Mouse (Mus musculus) thymus, adult 18-20 months (tissue): ENCODE data around the gene E2f7.

Experiments
- DNase-seq, 2 experiments: peaks; one replicate each; pipeline ENCODE4 v3.0.0; 2022; ENCODE audit warnings: mixed read lengths in 2 of 2

Gene E2f7

GRCm38 (mm10) chr10:110781772-110782171, 36.5 kb downstream of the E2f7 start:
- DNase-seq, result no peak

- DNase-seq, result no peak
These were observed 37.4 kb downstream of the E2f7 start for GRCm38 (mm10) chr10:110782655-110783054.

GRCm38 (mm10) chr10:110788049-110788752, 43.0 kb downstream of the E2f7 start:
- no peak for DNase-seq

GRCm38 (mm10) chr10:110789683-110790082, 44.4 kb downstream of the E2f7 start:
- no peak for DNase-seq

DNA sequence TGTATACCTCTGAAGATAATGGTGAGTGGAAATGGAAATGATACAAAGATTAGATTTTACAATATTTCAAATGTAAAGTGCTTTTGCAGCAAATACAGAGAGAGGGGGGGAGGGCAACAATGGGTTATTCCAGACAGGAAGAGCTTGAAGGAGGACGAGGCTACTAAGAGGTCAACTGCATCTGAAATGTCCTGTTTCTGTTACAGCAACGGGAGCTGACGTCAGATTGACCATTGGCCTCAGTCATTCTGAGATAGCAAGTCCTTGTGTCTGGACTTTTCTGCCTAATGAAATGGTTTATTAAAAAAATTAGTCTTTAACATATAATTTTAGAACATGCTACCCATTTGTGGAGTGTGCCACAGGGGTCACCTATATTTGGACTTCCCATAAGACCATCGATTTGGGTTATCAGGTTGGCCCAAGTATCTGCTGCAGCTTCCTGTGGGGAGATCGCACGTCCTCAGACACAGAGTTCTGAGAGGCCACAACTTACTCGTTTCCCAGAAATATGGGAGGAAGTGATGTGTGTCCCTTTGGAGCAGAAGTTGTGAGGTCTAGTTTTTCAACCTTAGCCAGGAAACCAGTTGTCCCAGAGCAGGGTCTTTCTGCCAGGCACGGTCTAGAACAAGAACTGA, 48.0 kb downstream of the E2f7 start:
- DNase-seq, result no peak

DNA sequence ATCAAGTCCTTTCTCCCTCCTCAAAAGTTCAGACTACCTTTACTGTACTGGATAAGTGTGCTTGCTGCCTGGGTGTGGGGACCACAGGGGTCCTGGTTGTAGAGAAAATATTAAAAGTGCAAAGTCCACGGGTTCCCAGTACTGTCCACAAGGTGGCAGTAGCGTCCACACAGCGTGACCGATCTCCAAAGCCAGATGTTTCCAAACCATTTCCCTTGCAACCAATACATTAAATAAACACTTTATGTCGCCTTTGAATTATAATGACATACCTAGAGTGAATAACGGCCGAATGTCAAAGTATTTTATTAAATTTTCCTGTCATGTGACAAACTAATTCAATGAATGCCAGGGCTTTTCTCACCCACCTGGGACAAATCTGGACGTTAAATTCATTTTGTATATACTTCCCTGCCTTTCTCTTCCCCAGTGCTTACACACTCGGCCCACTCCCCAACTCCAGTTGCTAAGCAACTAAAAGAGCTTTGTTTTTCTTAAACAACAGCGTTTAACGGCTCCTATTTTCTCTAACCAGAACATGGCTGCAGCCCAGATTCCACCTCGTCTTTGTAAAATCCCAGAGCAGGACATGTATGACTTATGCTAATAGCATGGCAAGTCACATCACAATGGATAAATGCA, 49.4 kb downstream of the E2f7 start:
- no peak for DNase-seq

DNA sequence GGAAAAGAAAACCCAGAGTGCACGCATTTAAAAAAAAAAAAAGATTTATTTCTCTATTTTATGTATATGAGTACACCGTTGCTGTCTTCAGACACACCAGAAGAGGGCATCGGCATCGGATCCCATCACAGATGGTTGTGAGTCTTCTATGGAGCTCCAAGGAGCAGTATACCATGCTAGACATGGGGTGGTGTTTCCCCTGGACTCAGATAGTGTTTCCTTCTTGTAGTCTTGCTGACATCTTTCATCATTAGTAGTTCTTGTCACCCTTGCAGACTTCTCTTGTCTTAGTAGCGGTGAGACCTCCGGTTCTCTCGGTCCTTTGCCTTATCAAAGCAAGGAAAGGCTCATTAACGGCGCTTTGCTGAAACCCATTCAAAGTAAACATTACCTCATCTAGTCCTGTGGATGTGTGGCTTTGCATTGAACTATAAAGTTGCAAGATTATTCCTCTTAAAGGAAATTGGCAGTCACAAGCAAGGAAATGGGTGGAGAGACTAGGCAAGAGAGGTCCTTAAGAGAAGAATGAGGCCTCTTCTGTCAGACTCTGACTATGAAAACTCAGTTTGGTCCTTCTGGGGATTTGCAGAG, 50.1 kb downstream of the E2f7 start:
- no peak for DNase-seq

DNA sequence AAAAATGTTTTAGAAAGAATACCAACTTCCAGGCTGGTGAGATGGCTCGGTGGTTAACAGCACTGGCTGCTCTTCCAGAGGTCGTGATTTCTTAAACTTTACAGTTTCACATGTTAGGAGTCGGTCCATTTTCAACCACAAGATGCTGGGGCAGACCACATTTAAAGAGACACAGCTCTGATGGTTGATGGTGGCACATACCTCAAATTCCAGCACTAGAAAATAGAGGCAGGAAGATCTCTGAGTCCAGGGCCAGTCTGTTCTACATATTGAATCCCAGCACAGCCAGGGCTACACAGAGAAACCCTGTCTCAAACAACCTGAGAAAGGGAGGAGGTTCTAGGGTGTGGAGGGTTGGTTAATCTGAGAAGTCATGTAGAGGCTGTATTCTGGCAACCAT, 56.1 kb downstream of the E2f7 start:
- no peak for DNase-seq

GRCm38 (mm10) chr10:110804279-110805024, 59.2 kb downstream of the E2f7 start:
- no peak for DNase-seq

GRCm38 (mm10) chr10:110805025-110805740, 59.9 kb downstream of the E2f7 start:
- DNase-seq, result no peak

GRCm38 (mm10) chr10:110806471-110806870, 61.2 kb downstream of the E2f7 start:
- DNase-seq, result no peak

DNA sequence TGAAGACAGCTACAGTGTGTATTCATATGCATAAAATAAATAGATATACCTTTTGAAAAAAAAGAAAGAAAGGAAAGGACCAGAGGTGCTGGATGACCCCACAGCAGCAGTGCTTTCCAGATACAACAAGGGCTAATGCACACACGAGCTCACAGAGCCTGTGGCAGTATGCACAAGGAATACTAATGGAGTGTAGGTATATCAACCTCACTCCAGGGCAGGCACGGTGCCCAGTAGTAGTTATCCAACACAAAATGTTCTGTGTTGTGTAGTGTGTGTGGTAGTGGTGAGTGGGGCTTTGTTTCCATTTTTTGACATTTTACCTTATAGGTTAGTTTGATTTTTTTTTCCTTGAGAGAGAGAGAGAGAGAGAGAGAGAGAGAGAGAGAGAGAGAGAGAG, 65.3 kb downstream of the E2f7 start:
- no peak for DNase-seq

GRCm38 (mm10) chr10:110811209-110811861, 66.1 kb downstream of the E2f7 start:
- no peak for DNase-seq

DNA sequence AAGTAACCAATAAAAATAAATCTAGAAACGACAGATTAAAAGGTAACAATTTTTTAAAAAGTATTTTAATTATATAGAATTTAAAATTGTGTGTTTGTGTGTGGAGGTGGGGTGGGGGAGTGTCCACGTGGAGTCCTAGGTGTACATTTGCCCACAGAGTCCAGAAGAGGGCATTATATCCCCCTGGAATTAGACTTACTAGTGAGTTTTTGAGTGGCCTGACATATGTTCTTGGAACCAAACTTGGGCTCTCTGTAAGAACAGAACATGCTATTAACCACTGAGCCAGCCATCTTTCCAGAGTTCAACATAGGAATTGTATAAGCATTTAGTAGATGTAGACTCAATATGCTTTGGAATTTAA, 66.6 kb downstream of the E2f7 start:
- no peak for DNase-seq

GRCm38 (mm10) chr10:110821139-110821538, 75.9 kb downstream of the E2f7 start:
- no peak for DNase-seq

DNA sequence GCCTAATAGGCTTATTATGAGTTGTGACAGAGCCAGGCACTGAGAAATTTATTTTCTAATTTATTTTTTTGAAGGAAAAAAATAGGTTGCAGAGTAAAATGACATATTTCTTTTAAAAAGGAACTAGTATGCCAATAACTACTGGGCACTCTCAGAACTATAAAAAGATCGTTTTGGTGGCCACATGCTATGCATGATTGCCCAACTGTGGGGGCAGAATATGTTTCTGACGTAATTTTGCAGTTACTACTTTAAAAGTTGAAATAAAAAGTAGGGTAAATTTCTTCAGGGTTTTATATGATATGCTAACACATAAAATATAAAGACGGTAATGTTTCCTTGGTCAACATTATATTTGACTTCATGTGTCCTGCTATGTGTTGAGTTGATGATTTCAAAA, 76.5 kb downstream of the E2f7 start:
- DNase-seq, result no peak

- no peak for DNase-seq
These were observed 87.1 kb downstream of the E2f7 start for GRCm38 (mm10) chr10:110832336-110832735.

GRCm38 (mm10) chr10:110835115-110835806, 90.0 kb downstream of the E2f7 start:
- DNase-seq, result no peak
